Mouse (Mus musculus) heart, embryonic 10.5 days (tissue): Measurements from ENCODE around the gene Mrpl19. TPM values are rescaled to one million over a fixed set of nuclear protein-coding genes. Genes with fewer than 3 reads are reported as not detected.

Source experiments
- DNase-seq: peaks from one replicate; pipeline ENCODE4 v3.0.0-alpha.2; 2017; ENCODE audit warnings: low spot score
- H3K27ac ChIP-seq: fragments of 300-500 bp; sonication (generic); 2 replicates; pipeline ENCODE4 v1.5.1; 2016; ENCODE audit warnings: mild to moderate bottlenecking
- H3K27me3 ChIP-seq: fragments of 300-500 bp; sonication (generic); 2 replicates; pipeline ENCODE4 v1.6.1; 2016; ENCODE audit warnings: mild to moderate bottlenecking; ENCODE audit not compliant: poor library complexity, insufficient read depth, severe bottlenecking
- H3K36me3 ChIP-seq: fragments of 300-500 bp; sonication (generic); 2 replicates; pipeline ENCODE4 v1.6.1; 2016; ENCODE audit warnings: mild to moderate bottlenecking, moderate library complexity
- H3K4me1 ChIP-seq: fragments of 300-500 bp; sonication (generic); 2 replicates; pipeline ENCODE4 v1.6.1; 2016; ENCODE audit warnings: mild to moderate bottlenecking
- H3K4me3 ChIP-seq: fragments of 300-500 bp; sonication (generic); 2 replicates; pipeline ENCODE4 v1.5.1; 2016; ENCODE audit warnings: mild to moderate bottlenecking, moderate library complexity
- H3K9me3 ChIP-seq: fragments of 300-500 bp; sonication (generic); 2 replicates; pipeline ENCODE4 v1.6.1; 2016; ENCODE audit warnings: mild to moderate bottlenecking, moderate library complexity
- WGBS: fragments of 180-500 bp; shearing (Covaris S2); methylation state at CpG from one replicate; pipeline ENCODE4 v1.1.7; 2016; 5-methylcytosine and 5-hydroxymethylcytosine counted together
- polyA plus RNA-seq: library from polyadenylated mRNA; unstranded; fragments of >200 nt; fragmentation: Nextera tagmentation; extraction: Ambion mirVana; gene quantifications from 2 replicates; pipeline ENCODE4 v1.2.1, GENCODE M21; 2016

The Mrpl19 gene
- polyA plus RNA-seq, result 75.8 and 83.3 TPM in 2 replicates

DNA sequence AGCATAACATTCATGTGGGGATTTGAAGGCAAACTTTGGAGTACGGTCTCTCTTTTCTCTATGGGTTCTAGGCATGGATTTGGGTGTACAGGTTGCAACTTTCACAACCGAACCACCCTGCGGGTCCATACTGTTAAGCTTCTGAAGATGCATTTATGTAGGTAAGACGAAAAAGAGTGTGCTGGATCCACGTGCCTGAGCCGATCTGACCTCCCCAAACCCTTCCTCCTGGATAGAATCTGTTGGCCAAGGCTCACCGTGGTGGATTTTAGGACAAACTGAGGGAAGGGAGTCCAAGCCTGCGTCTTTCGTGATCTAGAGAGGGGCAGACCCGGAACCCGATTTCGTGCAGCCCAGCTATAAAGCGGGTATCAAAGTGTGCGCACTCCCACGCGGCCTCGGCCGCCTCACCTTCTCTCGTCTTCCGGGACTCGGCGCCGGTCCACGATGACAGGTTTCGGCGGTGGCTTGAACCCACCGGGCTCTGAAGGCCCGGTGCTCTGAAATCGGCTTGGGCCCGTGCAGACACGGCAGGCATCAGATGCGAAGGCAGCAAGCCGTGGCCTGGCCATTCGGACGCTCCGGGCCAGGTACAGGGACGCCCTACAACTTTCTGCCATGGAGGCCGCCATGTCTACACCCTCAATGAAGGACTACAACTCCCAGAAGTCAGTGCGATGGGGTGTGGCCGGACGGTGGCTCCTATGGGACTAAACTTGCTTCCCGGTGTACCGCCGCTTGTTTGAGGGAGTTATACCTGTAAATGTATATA, at the start of gene Mrpl19:
TSS of gene Mrpl19 (minus strand) at position 663 of the 772 bp plus-strand sequence.
- Histone ChIP-seq H3K9me3 (no peaks in the 10 kb centered on the region), H3K27ac (peak within 1 kb of the TSS; percentile 93), H3K4me3 (peak within 1 kb of the TSS; percentile 88), H3K4me1 (peaks cover 6% of the 10 kb centered on the region; the same call in 1 of the 2 replicates), H3K36me3 (peaks cover 34% of the 10 kb centered on the region), H3K27me3 (no peaks in the 10 kb centered on the region)
- peak; percentile 96 for DNase-seq
- WGBS, result under 1% methylated on average over 44 of the region's 44 CpGs

DNA sequence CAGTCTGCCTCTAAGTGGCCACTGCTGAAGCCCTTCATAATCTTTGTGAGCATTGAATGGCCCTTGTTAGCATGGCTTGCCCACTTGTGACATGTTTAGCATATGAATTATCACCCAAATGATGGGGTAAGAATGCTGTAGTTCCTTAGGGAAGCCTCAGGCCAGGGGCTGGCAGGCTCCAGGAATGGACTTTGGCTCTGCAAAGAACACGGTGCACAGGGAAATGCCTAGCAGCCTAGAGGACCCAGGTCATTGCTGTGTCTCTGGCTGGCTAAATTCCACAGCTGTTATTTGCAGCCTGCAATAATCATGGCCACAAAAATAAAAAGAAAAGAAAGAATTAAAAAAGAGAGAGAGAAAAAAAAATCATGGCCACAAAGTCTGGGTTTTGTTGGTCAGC, 46.6 kb upstream of the Mrpl19 start:
- DNase-seq, result no peak
- 76% methylated on average over 1 of the region's 1 CpGs for WGBS
- no peaks in the 10 kb centered on the region for H3K4me1 ChIP-seq

DNA sequence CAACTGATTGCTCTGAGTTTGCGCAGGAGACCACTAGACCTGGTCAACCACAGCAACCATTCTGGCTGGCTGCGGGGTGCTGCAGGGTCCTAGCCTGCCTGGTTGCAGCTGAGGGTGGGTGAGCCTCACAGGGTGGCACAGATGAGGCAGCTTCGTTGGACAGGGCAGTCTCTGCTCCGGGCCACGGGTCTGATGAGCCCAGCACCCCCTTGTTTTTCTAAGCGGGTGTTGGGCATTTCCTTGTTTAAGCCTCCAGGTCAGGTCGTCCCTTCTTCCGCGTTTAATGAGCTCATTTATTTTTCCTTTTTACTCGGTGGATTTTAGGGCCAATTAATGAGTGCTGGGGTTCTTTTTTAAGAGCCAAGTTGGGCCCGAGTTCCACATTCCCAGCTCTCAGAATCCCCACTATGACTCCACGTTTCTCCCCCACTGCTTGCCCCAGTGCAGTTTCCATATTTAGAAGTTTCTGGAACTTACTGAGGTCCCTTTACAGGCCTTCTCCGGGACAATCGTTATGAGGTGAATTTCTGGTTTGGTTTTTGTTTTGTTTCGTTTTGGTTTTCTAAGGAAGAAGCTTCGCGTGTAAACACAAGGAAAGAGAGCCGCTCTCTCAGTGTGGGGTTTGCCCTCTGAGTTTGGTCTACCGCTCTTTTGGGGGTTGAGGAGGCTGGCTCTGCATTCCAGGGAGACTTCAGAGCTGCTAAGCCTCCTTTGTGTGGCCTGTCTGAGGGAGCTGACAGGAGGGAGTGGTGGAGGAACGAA, 24.5 kb upstream of the Mrpl19 start:
- Histone ChIP-seq H3K36me3 (no peaks in the 10 kb centered on the region), H3K9me3 (no peaks in the 10 kb centered on the region), H3K4me1 (peaks cover 13% of the 10 kb centered on the region), H3K4me3 (no peak overlapping the region), H3K27me3 (peaks cover 11% of the 10 kb centered on the region), H3K27ac (no peak overlapping the region)
- no peak for DNase-seq
- 53% methylated on average over 20 of the region's 20 CpGs for WGBS

More for the DNA sequence above, 46.6 kb upstream of the Mrpl19 start:
- no peak overlapping the region for H3K4me3 ChIP-seq
- H3K27me3 ChIP-seq, result no peaks in the 10 kb centered on the region
- no peak overlapping the region for H3K27ac ChIP-seq
- no peaks in the 10 kb centered on the region for H3K36me3 ChIP-seq
- no peaks in the 10 kb centered on the region for H3K9me3 ChIP-seq

DNA sequence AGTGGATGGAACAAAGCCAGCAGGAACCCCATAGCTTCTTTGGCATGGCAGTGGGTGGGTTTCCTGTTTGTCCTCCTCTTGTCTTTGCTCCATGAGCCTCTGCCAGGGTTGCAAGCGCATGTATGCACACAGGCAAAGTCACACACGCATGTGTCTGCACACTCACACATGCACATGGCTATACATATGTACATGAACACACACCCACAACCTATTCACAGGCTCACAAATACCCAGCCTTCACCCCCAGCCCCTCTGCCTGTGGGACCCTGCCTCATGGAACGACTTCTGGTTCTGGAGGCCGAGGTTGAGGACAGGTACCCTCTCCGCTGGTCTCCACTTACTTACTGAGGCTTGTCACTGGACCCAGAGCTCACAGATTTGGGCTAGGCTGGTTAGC, 22.6 kb upstream of the Mrpl19 start:
- no peaks in the 10 kb centered on the region for H3K9me3 ChIP-seq
- no peak overlapping the region for H3K27ac ChIP-seq
- H3K4me1 ChIP-seq, result peaks cover 13% of the 10 kb centered on the region
- H3K4me3 ChIP-seq, result no peak overlapping the region
- no peaks in the 10 kb centered on the region for H3K36me3 ChIP-seq
- no peak for DNase-seq
- WGBS, result 85% methylated on average over 5 of the region's 5 CpGs
- H3K27me3 ChIP-seq, result peaks cover 11% of the 10 kb centered on the region

DNA sequence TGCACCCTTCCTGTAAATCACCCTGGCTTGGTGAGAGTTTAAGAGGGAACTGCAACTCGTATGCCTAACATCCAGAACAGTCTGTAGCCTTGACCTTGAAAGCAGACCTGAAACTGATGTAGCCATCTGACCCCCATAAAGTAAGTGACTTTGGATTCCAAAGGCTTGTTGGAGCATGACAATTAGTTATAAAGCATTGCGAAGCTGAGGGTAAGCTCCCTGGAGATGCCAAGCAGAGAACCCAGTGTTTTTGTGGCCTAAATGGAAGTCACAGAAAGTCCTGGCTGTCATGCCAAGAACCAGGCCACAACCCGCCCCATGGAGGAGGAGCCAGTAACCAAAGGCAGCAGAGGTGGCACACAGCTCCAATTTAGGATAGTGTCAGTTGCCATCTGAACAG, 21.8 kb upstream of the Mrpl19 start:
- Histone ChIP-seq H3K4me3 (no peak overlapping the region), H3K9me3 (no peaks in the 10 kb centered on the region), H3K36me3 (no peaks in the 10 kb centered on the region), H3K4me1 (peaks cover 13% of the 10 kb centered on the region), H3K27ac (no peak overlapping the region), H3K27me3 (peaks cover 11% of the 10 kb centered on the region)
- no peak for DNase-seq
- WGBS, result 62% methylated on average over 3 of the region's 3 CpGs

DNA sequence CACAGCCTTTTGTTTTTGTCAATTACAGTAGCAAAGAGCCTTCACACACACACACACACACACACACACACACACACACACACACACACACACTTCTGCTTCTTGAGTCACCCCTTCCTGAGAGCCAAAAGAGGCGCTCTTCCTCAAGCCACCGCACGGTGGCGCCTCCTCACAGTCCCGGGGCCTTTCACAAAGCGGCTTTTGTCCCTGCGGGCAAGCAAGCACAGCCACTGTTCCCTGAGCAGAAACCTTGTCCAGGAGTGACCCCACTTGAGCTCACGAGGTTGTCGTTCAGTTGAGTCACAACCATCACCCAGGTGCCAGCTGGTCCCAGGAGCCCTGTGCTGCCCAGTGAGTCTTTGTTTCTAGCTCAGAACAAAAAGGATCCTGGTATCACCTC, 21.3 kb upstream of the Mrpl19 start:
- no peak overlapping the region for H3K4me3 ChIP-seq
- H3K27ac ChIP-seq, result no peak overlapping the region
- peaks cover 11% of the 10 kb centered on the region for H3K27me3 ChIP-seq
- peaks cover 13% of the 10 kb centered on the region for H3K4me1 ChIP-seq
- DNase-seq, result peak; percentile 85
- no peaks in the 10 kb centered on the region for H3K9me3 ChIP-seq
- no peaks in the 10 kb centered on the region for H3K36me3 ChIP-seq
- WGBS, result 2% methylated on average over 9 of the region's 9 CpGs

DNA sequence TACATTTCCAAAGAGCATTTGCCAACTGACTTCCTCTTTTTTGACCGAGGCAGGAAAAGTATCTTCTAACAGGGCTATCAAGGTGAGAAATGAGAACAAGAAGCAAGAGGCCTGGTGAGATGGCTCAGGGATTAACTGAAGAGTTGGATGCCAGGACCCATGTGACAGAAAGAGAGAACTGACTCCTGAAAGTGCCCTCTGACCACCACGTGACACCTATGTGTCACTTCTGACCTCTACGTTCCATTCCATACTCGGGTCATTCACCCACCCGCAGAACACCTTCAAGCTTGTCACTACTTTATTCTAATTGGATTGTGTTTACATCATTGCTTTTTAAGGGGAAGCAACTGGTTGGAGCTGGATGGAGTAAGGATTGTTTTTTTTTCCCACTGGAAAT, 20.8 kb upstream of the Mrpl19 start:
- Histone ChIP-seq H3K27me3 (peaks cover 11% of the 10 kb centered on the region), H3K4me1 (peaks cover 13% of the 10 kb centered on the region), H3K27ac (no peak overlapping the region), H3K9me3 (no peaks in the 10 kb centered on the region), H3K36me3 (no peaks in the 10 kb centered on the region), H3K4me3 (no peak overlapping the region)
- DNase-seq, result no peak
- WGBS, result 42% methylated on average over 5 of the region's 5 CpGs

DNA sequence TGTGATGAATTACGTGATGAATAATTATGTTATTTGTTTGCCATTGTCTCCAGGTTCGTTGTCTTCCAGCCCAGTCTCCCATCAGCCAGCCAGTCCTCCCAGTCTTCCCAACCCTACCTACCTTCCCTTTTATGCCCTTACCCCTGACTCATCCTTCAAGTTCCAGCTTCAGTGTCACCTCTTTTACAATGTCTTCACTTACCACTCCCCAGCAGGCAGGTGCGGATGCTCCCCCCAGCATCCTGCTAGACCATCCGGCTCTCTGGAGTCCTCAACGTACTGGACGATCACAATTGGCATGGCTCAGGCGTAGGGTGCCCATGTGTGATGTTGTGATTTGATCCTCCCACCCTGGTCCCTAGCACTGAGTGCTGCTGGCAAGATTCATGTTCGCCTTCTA, 20.4 kb upstream of the Mrpl19 start:
- Histone ChIP-seq H3K4me3 (no peak overlapping the region), H3K27ac (no peak overlapping the region), H3K4me1 (peaks cover 13% of the 10 kb centered on the region), H3K27me3 (peaks cover 11% of the 10 kb centered on the region), H3K36me3 (no peaks in the 10 kb centered on the region), H3K9me3 (no peaks in the 10 kb centered on the region)
- WGBS, result 82% methylated on average over 8 of the region's 8 CpGs
- no peak for DNase-seq

DNA sequence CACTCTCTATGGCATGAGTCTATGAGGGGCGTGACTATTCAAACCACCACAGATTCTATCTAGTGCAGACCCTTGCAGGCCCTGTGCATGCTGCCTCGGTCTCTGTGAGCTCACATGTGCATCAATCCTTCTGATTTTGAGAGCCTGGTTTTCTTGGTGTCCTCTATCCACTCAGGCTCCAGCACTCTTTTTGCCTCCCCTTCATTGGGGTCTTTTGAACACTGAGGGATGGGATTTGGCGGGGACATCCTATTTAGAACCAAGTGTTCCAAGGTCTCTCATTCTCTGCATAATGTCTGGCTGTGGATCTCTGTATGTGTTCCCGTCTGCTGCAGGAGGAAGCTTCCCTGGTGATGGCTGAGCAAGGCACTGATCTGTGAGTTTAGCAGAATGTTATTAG, 13.5 kb upstream of the Mrpl19 start:
- H3K27ac ChIP-seq, result no peak overlapping the region
- WGBS, result 75% methylated on average over 4 of the region's 4 CpGs
- H3K36me3 ChIP-seq, result no peaks in the 10 kb centered on the region
- no peaks in the 10 kb centered on the region for H3K9me3 ChIP-seq
- H3K27me3 ChIP-seq, result no peaks in the 10 kb centered on the region
- no peak for DNase-seq
- no peaks in the 10 kb centered on the region for H3K4me1 ChIP-seq
- no peak overlapping the region for H3K4me3 ChIP-seq

DNA sequence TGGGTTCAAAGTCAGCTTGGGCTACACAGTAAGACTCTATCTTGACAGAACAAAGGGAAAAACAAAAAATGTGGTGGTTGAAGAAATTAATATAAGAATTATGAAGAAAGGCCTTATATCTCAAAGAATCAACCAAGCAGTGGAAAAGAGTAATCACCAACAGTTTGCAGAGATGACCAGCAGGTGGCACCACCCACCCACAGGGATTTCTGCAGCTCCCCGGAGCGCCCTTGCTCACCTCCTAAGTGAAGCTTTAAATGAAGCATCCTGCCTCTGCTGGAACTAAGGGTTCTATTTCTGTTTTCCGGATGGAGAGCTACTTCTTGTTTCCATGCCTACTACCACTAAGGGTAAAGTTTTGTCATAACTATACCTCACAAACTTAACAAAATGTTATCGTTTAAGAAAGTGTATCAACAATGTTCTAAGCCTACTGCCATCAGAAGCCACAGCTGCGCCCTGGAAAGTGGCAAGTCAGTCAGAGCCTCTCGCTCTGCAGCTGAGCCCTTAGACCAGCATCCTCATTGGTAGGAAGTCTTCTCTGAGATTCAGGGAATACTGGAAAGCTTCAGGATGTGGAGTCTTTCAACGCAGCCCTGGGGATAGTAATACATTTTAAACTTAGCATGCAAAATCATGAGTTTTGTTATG, 10.3 kb upstream of the Mrpl19 start:
- H3K4me1 ChIP-seq, result no peaks in the 10 kb centered on the region
- 36% methylated on average over 7 of the region's 7 CpGs for WGBS
- H3K9me3 ChIP-seq, result no peaks in the 10 kb centered on the region
- no peak overlapping the region for H3K27ac ChIP-seq
- no peaks in the 10 kb centered on the region for H3K36me3 ChIP-seq
- H3K4me3 ChIP-seq, result no peak overlapping the region
- no peaks in the 10 kb centered on the region for H3K27me3 ChIP-seq
- no peak for DNase-seq

DNA sequence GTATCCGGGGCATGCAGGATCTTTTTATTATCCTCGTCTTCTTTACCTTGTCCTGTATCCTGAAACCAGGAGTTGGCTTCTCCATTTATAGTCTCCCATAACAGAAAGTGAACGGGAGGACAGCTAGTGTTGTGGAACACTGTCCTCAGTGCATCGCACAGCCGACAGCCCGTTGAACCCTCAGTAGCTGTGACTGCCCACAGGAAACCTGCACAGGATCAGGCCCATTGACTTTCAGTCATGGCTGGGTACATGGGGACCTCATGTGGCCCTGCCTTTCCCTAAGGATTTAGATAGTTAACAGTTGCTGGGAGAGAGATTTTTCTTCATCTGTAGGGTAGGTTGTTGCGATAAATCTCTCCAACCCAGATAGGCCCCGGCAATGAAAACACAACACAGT, 6.8 kb upstream of the Mrpl19 start:
- Histone ChIP-seq H3K27me3 (no peaks in the 10 kb centered on the region), H3K27ac (no peak overlapping the region), H3K9me3 (no peaks in the 10 kb centered on the region), H3K36me3 (no peaks in the 10 kb centered on the region), H3K4me1 (no peaks in the 10 kb centered on the region), H3K4me3 (no peak overlapping the region)
- no peak for DNase-seq
- 78% methylated on average over 8 of the region's 8 CpGs for WGBS

DNA sequence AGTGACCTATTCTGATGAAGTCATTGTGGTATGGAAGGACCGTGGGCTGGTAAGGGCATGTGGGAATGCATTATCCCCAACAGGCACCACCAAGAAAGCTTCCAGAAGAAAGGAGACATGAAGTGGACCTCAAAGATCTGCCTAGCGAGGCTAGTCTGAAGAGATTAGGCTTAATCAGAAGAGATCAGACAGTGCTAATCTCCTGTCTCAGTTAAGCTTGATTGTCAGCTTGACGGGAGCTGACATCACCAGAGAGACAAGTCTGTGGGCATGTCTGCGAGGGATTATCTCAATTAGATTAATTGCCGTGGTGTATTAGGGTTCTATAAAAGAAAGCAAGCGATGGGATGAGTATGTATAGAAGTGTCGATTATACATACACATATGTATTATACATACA, 5.4 kb upstream of the Mrpl19 start:
- no peak overlapping the region for H3K4me3 ChIP-seq
- H3K9me3 ChIP-seq, result no peaks in the 10 kb centered on the region
- no peaks in the 10 kb centered on the region for H3K27me3 ChIP-seq
- no peak overlapping the region for H3K27ac ChIP-seq
- H3K36me3 ChIP-seq, result no peaks in the 10 kb centered on the region
- H3K4me1 ChIP-seq, result no peaks in the 10 kb centered on the region
- DNase-seq, result no peak
- WGBS, result 71% methylated on average over 7 of the region's 7 CpGs

DNA sequence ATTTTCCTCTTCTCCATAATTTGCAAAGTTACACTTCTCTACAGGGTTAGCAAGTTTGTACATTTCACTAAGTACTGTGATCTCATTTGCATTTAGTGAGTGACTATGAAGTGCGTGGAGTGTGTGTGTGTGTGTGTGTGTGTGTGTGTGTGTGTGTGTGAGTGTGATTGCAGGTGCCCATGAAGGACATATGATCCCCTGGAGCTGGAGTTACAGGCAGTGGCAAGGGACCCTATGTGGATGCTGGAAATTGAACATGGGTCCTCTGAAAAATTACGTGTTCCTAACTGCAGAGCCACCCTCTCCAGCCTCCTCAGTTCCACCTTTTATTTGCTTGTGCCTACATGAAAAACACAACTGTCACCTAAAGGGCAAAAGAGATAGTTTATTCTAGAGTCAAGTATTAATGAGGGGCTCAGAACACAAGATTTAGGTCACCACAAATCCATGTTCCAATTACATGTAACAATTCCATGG, 348 bp upstream of the Mrpl19 start:
- Histone ChIP-seq H3K27ac (peak overlapping the region; percentile 93), H3K4me1 (peaks cover 6% of the 10 kb centered on the region; the same call in 1 of the 2 replicates), H3K27me3 (no peaks in the 10 kb centered on the region), H3K4me3 (peak overlapping the region; percentile 88), H3K9me3 (no peaks in the 10 kb centered on the region), H3K36me3 (peaks cover 28% of the 10 kb centered on the region)
- no peak for DNase-seq
- 55% methylated on average over 2 of the region's 2 CpGs for WGBS
